Mouse (Mus musculus): ENCODE measurements around the gene Usp10. TPM values are rescaled to one million over a fixed set of nuclear protein-coding genes. Genes with fewer than 3 reads are reported as not detected.

Usp10 gene
- polyA plus RNA-seq, 1 experiment from 2014 or later = 107 TPM

DNA sequence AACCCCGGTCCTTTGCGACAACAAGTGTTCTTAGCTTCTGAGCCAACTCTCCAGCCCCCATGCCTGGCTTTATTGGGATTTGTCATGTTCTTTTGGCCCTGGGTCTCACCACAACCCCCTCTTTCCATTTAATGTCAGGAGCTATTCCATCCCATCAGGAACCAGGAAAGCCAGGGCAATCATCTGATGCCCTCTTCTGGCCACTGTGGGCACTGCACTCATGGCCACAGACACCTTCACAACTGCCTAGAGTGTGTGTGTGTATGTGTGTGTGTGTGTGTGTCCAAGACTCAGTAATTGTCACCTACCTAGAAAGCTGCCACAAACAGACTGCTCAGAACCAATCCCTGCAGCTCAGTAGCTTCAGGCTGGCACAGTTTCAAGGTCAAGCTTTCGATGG is 23.0 kb upstream of the Usp10 start:
- H3K27me3 ChIP-seq = no peaks in the 10 kb centered on the region
- CTCF ChIA-PET = interaction anchor here (0.9 to 4.9 kb wide), 7 partner anchors 10 to 104 kb away, joined by 3 to 23 read pairs (median 5); no protein-coding TSS in a partner anchor
- POLR2A ChIA-PET = no interaction called here
- TF ChIP-seq CTCF (IDR thresholded peaks at IDR 0.05) = peak; percentile 83
- DNase-seq (ENCODE audit: low read depth, low spot score) (no peak), ATAC-seq (no peak)
- in situ Hi-C loops (cut with MboI; ENCODE audit: low pct_unique_long_range_greater_than_20kb) = no loop called here

- DNase-seq (ENCODE audit: low read depth, low spot score) (no peak), ATAC-seq (no peak)
- TF ChIP-seq CTCF (IDR thresholded peaks at IDR 0.05) = no peak
- no peaks in the 10 kb centered on the region for H3K27me3 ChIP-seq
- POLR2A ChIA-PET = interaction anchor here (1.5 kb wide), 1 partner anchor 9 kb away, joined by 6 read pairs; no protein-coding TSS in a partner anchor
- in situ Hi-C loops (cut with MboI; ENCODE audit: low pct_unique_long_range_greater_than_20kb) = no loop called here
- CTCF ChIA-PET = interaction anchor here (0.8 to 4.9 kb wide), 8 partner anchors 9 to 105 kb away, joined by 3 to 23 read pairs (median 4); no protein-coding TSS in a partner anchor
These were observed 22.1 kb upstream of the Usp10 start for GRCm38 (mm10) chr8:119888012-119888411.

GRCm38 (mm10) chr8:119897069-119897468 is 13.1 kb upstream of the Usp10 start:
- DNase-seq (ENCODE audit: low read depth, low spot score) (no peak), ATAC-seq (no peak)
- in situ Hi-C loops (cut with MboI; ENCODE audit: low pct_unique_long_range_greater_than_20kb) = no loop called here
- CTCF ChIA-PET = interaction anchor here (0.8 to 2.0 kb wide), 4 partner anchors 9 to 20 kb away, joined by 3 to 5 read pairs (median 4); no protein-coding TSS in a partner anchor
- POLR2A ChIA-PET = interaction anchor here (1.5 kb wide), 1 partner anchor 9 kb away, joined by 6 read pairs; no protein-coding TSS in a partner anchor
- TF ChIP-seq CTCF (IDR thresholded peaks at IDR 0.05) = no peak
- H3K27me3 ChIP-seq = no peaks in the 10 kb centered on the region

DNA sequence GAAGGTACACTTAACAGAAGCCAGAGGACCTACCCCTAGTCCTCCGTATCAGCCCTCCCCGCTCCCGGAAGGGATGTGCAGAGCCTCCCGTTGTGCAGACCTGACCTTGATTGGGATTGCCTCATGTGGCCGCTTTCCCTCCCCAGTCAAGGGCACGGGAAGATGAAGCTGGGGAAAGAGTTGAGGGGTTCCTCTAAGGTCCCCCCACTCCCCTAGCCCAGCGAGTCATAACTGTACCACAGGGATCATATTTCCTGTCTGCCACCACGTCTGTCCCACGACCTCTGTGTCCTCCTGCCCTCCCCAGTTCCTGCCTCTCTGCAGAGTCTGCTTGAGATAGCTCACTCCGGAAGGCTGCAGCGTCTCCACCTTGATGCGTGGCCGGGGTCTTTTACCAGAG is 12.2 kb upstream of the Usp10 start:
- TF ChIP-seq CTCF (IDR thresholded peaks at IDR 0.05) = no peak
- in situ Hi-C loops (cut with MboI; ENCODE audit: low pct_unique_long_range_greater_than_20kb) = no loop called here
- DNase-seq (ENCODE audit: low read depth, low spot score) (no peak), ATAC-seq (no peak)
- CTCF ChIA-PET = interaction anchor here (1.3 to 2.0 kb wide), 2 partner anchors 11 to 12 kb away, joined by 5 read pairs; no protein-coding TSS in a partner anchor
- no peaks in the 10 kb centered on the region for H3K27me3 ChIP-seq
- POLR2A ChIA-PET = interaction anchor here (1.0 to 1.5 kb wide), 2 partner anchors 10 kb away, joined by 3 to 6 read pairs; no protein-coding TSS in a partner anchor

- DNase-seq (ENCODE audit: low read depth, low spot score) = no peak
- TF ChIP-seq CTCF (IDR thresholded peaks at IDR 0.05) = no peak
- in situ Hi-C loops (cut with MboI; ENCODE audit: low pct_unique_long_range_greater_than_20kb) = no loop called here
- POLR2A ChIA-PET = interaction anchor here (1.1 kb wide), 1 partner anchor 9 kb away, joined by 3 read pairs; the partner anchor contains the start of genes Gm20388 and Usp10
- CTCF ChIA-PET = interaction anchor here (0.7 to 1.6 kb wide), 4 partner anchors 14 to 122 kb away, joined by 3 to 9 read pairs (median 3); no protein-coding TSS in a partner anchor
- no peak for ATAC-seq
- H3K27me3 ChIP-seq = no peaks in the 10 kb centered on the region
These were observed 8.8 kb upstream of the Usp10 start for GRCm38 (mm10) chr8:119901349-119901748.

GRCm38 (mm10) chr8:119901952-119902351 is 8.2 kb upstream of the Usp10 start:
- no peaks in the 10 kb centered on the region for H3K27me3 ChIP-seq
- in situ Hi-C loops (cut with MboI; ENCODE audit: low pct_unique_long_range_greater_than_20kb) = no loop called here
- TF ChIP-seq CTCF (IDR thresholded peaks at IDR 0.05) = no peak
- CTCF ChIA-PET = interaction anchor here (1.6 kb wide), 1 partner anchor 14 kb away, joined by 9 read pairs; no protein-coding TSS in a partner anchor
- DNase-seq (ENCODE audit: low read depth, low spot score) (no peak), ATAC-seq (no peak)
- POLR2A ChIA-PET = no interaction called here

- DNase-seq (ENCODE audit: low read depth, low spot score) = no peak
- POLR2A ChIA-PET = no interaction called here
- no peak for TF ChIP-seq CTCF (IDR thresholded peaks at IDR 0.05)
- CTCF ChIA-PET = no interaction called here
- no peaks in the 10 kb centered on the region for H3K27me3 ChIP-seq
- in situ Hi-C loops (cut with MboI; ENCODE audit: low pct_unique_long_range_greater_than_20kb) = no loop called here
- ATAC-seq = no peak
These were observed 5.7 kb upstream of the Usp10 start for GRCm38 (mm10) chr8:119904323-119904911.

GRCm38 (mm10) chr8:119910547-119911257 is 542 bp downstream of the Usp10 start, which contains the start of gene Gm20388:
Gm20388 (plus strand) TSS chr8:119910841.
- no peaks in the 10 kb centered on the region for H3K27me3 ChIP-seq
- ATAC-seq (peak; percentile 59), DNase-seq (ENCODE audit: low read depth, low spot score) (no peak)
- ChIA-PET POLR2A (interaction anchor here (1.3 to 1.5 kb wide), 2 partner anchors 10 to 31 kb away, joined by 3 read pairs; no protein-coding TSS in a partner anchor), CTCF (no interaction called here)
- TF ChIP-seq CTCF (IDR thresholded peaks at IDR 0.05) = no peak
- in situ Hi-C loops (cut with MboI; ENCODE audit: low pct_unique_long_range_greater_than_20kb) = loop anchor here (10.0 kb wide), 1 partner anchor 226 kb away; no protein-coding TSS in a partner anchor

- ChIA-PET CTCF (no interaction called here), POLR2A (interaction anchor here (1.3 kb wide), 1 partner anchor 31 kb away, joined by 3 read pairs; no protein-coding TSS in a partner anchor)
- DNase-seq (ENCODE audit: low read depth, low spot score) (no peak), ATAC-seq (no peak)
- H3K27me3 ChIP-seq = no peaks in the 10 kb centered on the region
- TF ChIP-seq CTCF (IDR thresholded peaks at IDR 0.05) = no peak
- in situ Hi-C loops (cut with MboI; ENCODE audit: low pct_unique_long_range_greater_than_20kb) = loop anchor here (10.0 kb wide), 1 partner anchor 227 kb away; no protein-coding TSS in a partner anchor
These were observed 1.2 kb downstream of the Usp10 start for GRCm38 (mm10) chr8:119911258-119911962.

GRCm38 (mm10) chr8:119912643-119913042 is 2.5 kb downstream of the Usp10 start:
- no peak for DNase-seq (ENCODE audit: low read depth, low spot score)
- TF ChIP-seq CTCF (IDR thresholded peaks at IDR 0.05) = no peak
- CTCF ChIA-PET = interaction anchor here (1.2 to 3.1 kb wide), 2 partner anchors 15 to 25 kb away, joined by 6 to 11 read pairs; no protein-coding TSS in a partner anchor
- POLR2A ChIA-PET = no interaction called here
- no peaks in the 10 kb centered on the region for H3K27me3 ChIP-seq
- ATAC-seq = no peak
- in situ Hi-C loops (cut with MboI; ENCODE audit: low pct_unique_long_range_greater_than_20kb) = loop anchor here (10.0 kb wide), 1 partner anchor 228 kb away; no protein-coding TSS in a partner anchor
